Mouse (Mus musculus) heart, postnatal 0 days (tissue): ENCODE data around the gene Il4ra. TPM values are rescaled to one million over a fixed set of nuclear protein-coding genes. Genes with fewer than 3 reads are reported as not detected.

ENCODE experiments used
- ATAC-seq: fragments of 200-750 bp; cut with Nextera tagmentation; 2 replicates; pipeline ENCODE4 v1.8.0; 2017; ENCODE audit warnings: low read depth, moderate number of reproducible peaks, moderate library complexity; ENCODE audit not compliant: insufficient read depth
- DNase-seq: peaks from one replicate; pipeline ENCODE4 v3.0.0-alpha.2; 2016; ENCODE audit warnings: low spot score
- H3K27ac ChIP-seq: fragments of 300-500 bp; sonication (generic); 2 replicates; pipeline ENCODE4 v1.5.1; 2014; ENCODE audit warnings: low read depth, mild to moderate bottlenecking
- H3K27me3 ChIP-seq: fragments of 300-500 bp; sonication (generic); 2 replicates; pipeline ENCODE4 v1.6.1; 2014; ENCODE audit warnings: low read length, mixed read lengths; ENCODE audit not compliant: control insufficient read depth, insufficient read depth
- H3K36me3 ChIP-seq: fragments of 300-500 bp; sonication (generic); replicated peaks from 2 replicates; pipeline ENCODE4 v1.6.1; 2014; ENCODE audit warnings: low read length, mixed read lengths; ENCODE audit not compliant: control insufficient read depth, insufficient read depth
- H3K4me1 ChIP-seq: fragments of 300-500 bp; sonication (generic); 2 replicates; pipeline ENCODE4 v1.6.1; 2014; ENCODE audit warnings: antibody characterized with exemption; ENCODE audit not compliant: control insufficient read depth, insufficient read depth
- H3K4me2 ChIP-seq: fragments of 300-500 bp; sonication (generic); 2 replicates; pipeline ENCODE4 v1.6.1; 2014; ENCODE audit warnings: low read depth, mild to moderate bottlenecking, low read length, moderate library complexity
- H3K4me3 ChIP-seq: fragments of 300-500 bp; sonication (generic); 2 replicates; pipeline ENCODE4 v1.5.1; 2014; ENCODE audit warnings: low read depth, low read length
- H3K9ac ChIP-seq: fragments of 300-500 bp; sonication (generic); replicated peaks from 2 replicates; pipeline ENCODE4 v1.6.1; 2014; ENCODE audit warnings: low read depth, low read length, mixed read lengths
- H3K9me3 ChIP-seq: fragments of 300-500 bp; sonication (generic); replicated peaks from 2 replicates; pipeline ENCODE4 v1.6.1; 2016; ENCODE audit warnings: low read length; ENCODE audit not compliant: control insufficient read depth
- CTCF ChIP-seq: IDR thresholded peaks from 2 replicates; pipeline ENCODE4 v1.5.1; 2016; ENCODE audit warnings: antibody characterized with exemption, control low read depth, low read depth
- EP300 ChIP-seq: IDR thresholded peaks from 2 replicates; pipeline ENCODE4 v1.6.1; 2016; ENCODE audit warnings: antibody characterized with exemption, low read depth
- WGBS: fragments of 180-500 bp; shearing (Covaris S2); extraction: QIAGEN DNeasy Blood & Tissue Kit; methylation state at CpG from one replicate; pipeline ENCODE4 v1.1.7; 2014; 5-methylcytosine and 5-hydroxymethylcytosine counted together
- polyA plus RNA-seq: library from polyadenylated mRNA; unstranded; fragments of >200 nt; fragmentation: Nextera tagmentation; extraction: Ambion mirVana; gene quantifications from 2 replicates; pipeline ENCODE4 v1.2.1, GENCODE M21; 2015
- total RNA-seq: library from RNA; depleted of rRNA; stranded (reverse); fragments of >200 nt; gene quantifications from 2 replicates; pipeline ENCODE4 v1.2.3, GENCODE M21; 2014; ENCODE audit warnings: low replicate concordance

Il4ra gene
- total and polyA plus RNA-seq, 2 experiments from 2014 or later: 4.8 to 30.7 TPM

- no peak for DNase-seq
- 54% methylated on average over 6 of the region's 6 CpGs for WGBS
- TF ChIP-seq EP300: no peak
- TF ChIP-seq CTCF: no peak
- Histone ChIP-seq H3K4me3 (no peak overlapping the region), H3K27me3 (no peaks in the 10 kb centered on the region), H3K9me3 (no peaks in the 10 kb centered on the region), H3K9ac (no peak overlapping the region), H3K27ac (no peak overlapping the region), H3K36me3 (no peaks in the 10 kb centered on the region), H3K4me1 (no peaks in the 10 kb centered on the region), H3K4me2 (no peak overlapping the region; the same call in 1 of the 2 replicates)
- no peak for ATAC-seq
Measured at GRCm38 (mm10) chr7:125607384-125608182, 55.7 kb downstream of the Il4ra start.

DNA sequence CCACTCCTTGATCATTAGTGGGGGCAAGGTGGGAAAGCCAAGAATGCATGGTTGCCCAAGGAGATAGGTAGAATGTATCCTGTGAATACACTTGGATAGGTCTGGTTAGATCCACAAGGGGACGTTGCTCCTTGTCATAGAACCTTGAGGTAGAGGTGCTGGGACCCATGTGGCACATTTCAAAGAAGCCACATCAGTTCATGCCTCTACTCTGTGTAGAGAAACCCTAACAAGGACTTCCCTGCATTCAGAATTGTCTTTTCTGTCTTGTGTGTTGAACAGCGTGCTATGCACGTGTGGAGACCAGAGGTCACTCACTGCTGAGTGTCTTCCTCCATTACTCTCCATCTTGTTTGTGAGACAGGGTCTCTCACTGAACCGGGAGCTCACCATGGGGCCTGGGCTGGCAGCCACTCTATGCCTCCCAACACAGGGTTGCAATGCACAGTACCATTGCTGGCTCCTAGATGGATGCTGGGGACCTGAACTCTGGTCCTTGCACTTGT lies 56.3 kb downstream of the Il4ra start:
- H3K36me3 ChIP-seq: no peaks in the 10 kb centered on the region
- no peaks in the 10 kb centered on the region for H3K4me1 ChIP-seq
- H3K27ac ChIP-seq: no peak overlapping the region
- H3K4me3 ChIP-seq: no peak overlapping the region
- no peak overlapping the region for H3K4me2 ChIP-seq
- H3K9ac ChIP-seq: no peak overlapping the region
- DNase-seq (no peak), ATAC-seq (no peak)
- 81% methylated on average over 4 of the region's 4 CpGs for WGBS
- no peak for TF ChIP-seq EP300
- H3K27me3 ChIP-seq: no peaks in the 10 kb centered on the region
- H3K9me3 ChIP-seq: no peaks in the 10 kb centered on the region

- Histone ChIP-seq H3K9ac (no peak overlapping the region), H3K9me3 (no peaks in the 10 kb centered on the region), H3K4me2 (no peak overlapping the region), H3K27ac (no peak overlapping the region), H3K4me1 (peaks cover 5% of the 10 kb centered on the region; the same call in 1 of the 2 replicates), H3K36me3 (no peaks in the 10 kb centered on the region), H3K27me3 (no peaks in the 10 kb centered on the region), H3K4me3 (no peak overlapping the region)
- TF ChIP-seq EP300: no peak
- TF ChIP-seq CTCF: no peak
- DNase-seq (no peak), ATAC-seq (no peak)
- WGBS: 70% methylated on average over 5 of the region's 5 CpGs
Measured at GRCm38 (mm10) chr7:125613579-125613978, 61.7 kb downstream of the Il4ra start.

DNA sequence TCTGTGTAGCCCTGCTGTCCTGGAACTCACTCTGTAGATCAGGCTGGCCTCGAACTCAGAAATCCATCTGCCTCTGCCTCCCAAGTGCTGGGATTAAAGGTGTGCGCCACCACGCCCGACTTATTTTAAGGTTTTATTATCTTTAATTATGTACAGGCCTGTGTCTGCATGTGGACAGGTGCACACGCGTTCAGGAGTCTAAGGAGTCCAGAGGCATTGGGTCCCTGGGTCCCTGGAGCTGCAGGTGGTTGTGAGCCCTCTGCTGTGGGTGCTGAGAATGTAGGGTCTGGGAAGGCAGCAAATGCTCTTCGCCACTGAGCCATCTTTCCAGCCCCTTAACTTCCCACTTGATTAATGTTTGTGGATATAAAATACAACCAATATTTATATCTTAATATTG lies 63.5 kb downstream of the Il4ra start:
- no peaks in the 10 kb centered on the region for H3K27me3 ChIP-seq
- no peak for TF ChIP-seq CTCF
- no peak for TF ChIP-seq EP300
- 85% methylated on average over 7 of the region's 7 CpGs for WGBS
- ATAC-seq (no peak), DNase-seq (no peak)
- H3K9ac ChIP-seq: no peak overlapping the region
- H3K36me3 ChIP-seq: no peaks in the 10 kb centered on the region
- no peak overlapping the region for H3K4me2 ChIP-seq
- H3K27ac ChIP-seq: no peak overlapping the region
- H3K4me1 ChIP-seq: peaks cover 5% of the 10 kb centered on the region; the same call in 1 of the 2 replicates
- H3K4me3 ChIP-seq: no peak overlapping the region
- H3K9me3 ChIP-seq: no peaks in the 10 kb centered on the region

DNA sequence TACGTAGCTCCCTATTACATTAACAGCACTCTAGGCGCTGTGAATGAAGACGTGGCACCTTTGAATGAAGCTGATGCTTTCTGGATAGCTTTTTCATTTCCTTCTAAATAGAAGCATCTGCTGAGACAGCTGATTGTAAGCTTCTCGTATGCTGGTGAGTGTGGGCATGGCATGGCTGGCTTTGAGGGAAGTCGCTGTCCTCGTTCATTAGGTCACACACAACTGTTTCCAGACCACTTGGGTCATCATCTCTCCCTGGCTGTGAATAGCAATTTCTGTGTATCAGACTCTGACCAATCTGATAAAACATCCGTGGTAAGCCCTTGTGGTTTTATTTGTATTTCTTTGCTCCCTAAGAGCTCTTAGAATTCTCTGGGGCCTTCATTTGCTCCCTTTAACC lies 66.1 kb downstream of the Il4ra start:
- WGBS: 79% methylated on average over 7 of the region's 7 CpGs
- TF ChIP-seq EP300: no peak
- no peak for TF ChIP-seq CTCF

GRCm38 (mm10) chr7:125620077-125620476 lies 68.2 kb downstream of the Il4ra start:
- TF ChIP-seq CTCF (no peak), EP300 (no peak)

More for the DNA sequence above, 66.1 kb downstream of the Il4ra start:
- no peak overlapping the region for H3K4me3 ChIP-seq
- no peak overlapping the region for H3K27ac ChIP-seq
- no peak for DNase-seq
- peaks cover 5% of the 10 kb centered on the region; the same call in 1 of the 2 replicates for H3K4me1 ChIP-seq
- no peaks in the 10 kb centered on the region for H3K27me3 ChIP-seq
- no peak overlapping the region for H3K9ac ChIP-seq
- H3K9me3 ChIP-seq: no peaks in the 10 kb centered on the region
- no peaks in the 10 kb centered on the region for H3K36me3 ChIP-seq
- H3K4me2 ChIP-seq: no peak overlapping the region
- ATAC-seq: no peak

More at GRCm38 (mm10) chr7:125620077-125620476, 68.2 kb downstream of the Il4ra start:
- peaks cover 5% of the 10 kb centered on the region; the same call in 1 of the 2 replicates for H3K4me1 ChIP-seq
- 59% methylated on average over 4 of the region's 4 CpGs for WGBS
- H3K9ac ChIP-seq: no peak overlapping the region
- ATAC-seq (no peak), DNase-seq (no peak)
- H3K4me3 ChIP-seq: no peak overlapping the region
- no peaks in the 10 kb centered on the region for H3K36me3 ChIP-seq
- H3K9me3 ChIP-seq: no peaks in the 10 kb centered on the region
- H3K4me2 ChIP-seq: no peak overlapping the region
- H3K27ac ChIP-seq: no peak overlapping the region
- H3K27me3 ChIP-seq: no peaks in the 10 kb centered on the region
